Mouse (Mus musculus) myocyte (in vitro differentiated cells): ENCODE data around the gene Ube2f. TPM values are rescaled to one million over a fixed set of nuclear protein-coding genes. Genes with fewer than 3 reads are reported as not detected.

ENCODE experiments used
- H3K27me3 ChIP-seq: one replicate; pipeline ENCODE4 v1.6.1; 2011; ENCODE audit not compliant: control insufficient read depth, insufficient read depth, insufficient read length
- H3K36me3 ChIP-seq: one replicate; pipeline ENCODE4 v1.6.1; 2011; ENCODE audit not compliant: control insufficient read depth, insufficient read depth
- H3K4me2 ChIP-seq: one replicate; pipeline ENCODE4 v1.6.1; 2011; ENCODE audit warnings: low read depth, control low read depth
- H3K4me3 ChIP-seq: one replicate; pipeline ENCODE4 v1.5.1; 2011; ENCODE audit warnings: mild to moderate bottlenecking, control low read depth, moderate library complexity
- H3K79me2 ChIP-seq: one replicate; pipeline ENCODE4 v1.6.1; 2011; ENCODE audit not compliant: control insufficient read depth, insufficient read depth
- H3ac ChIP-seq: one replicate; pipeline ENCODE4 v1.6.1; 2011; ENCODE audit not compliant: control insufficient read depth, insufficient read length
- CEBPB ChIP-seq: IDR thresholded peaks from 2 replicates; pipeline ENCODE4 v1.6.1; 2011; ENCODE audit warnings: mild to moderate bottlenecking, moderate library complexity; ENCODE audit not compliant: poor library complexity, insufficient read depth, severe bottlenecking
- E2F4 ChIP-seq: IDR thresholded peaks from one replicate; pipeline ENCODE4 v1.6.1; 2011; ENCODE audit warnings: mild to moderate bottlenecking, control low read depth, moderate library complexity; ENCODE audit not compliant: insufficient read depth
- MAX ChIP-seq: IDR thresholded peaks from one replicate; pipeline ENCODE4 v1.6.1; 2011; ENCODE audit warnings: low read depth, mild to moderate bottlenecking, control low read depth
- MYOD1 ChIP-seq, 3 experiments: IDR thresholded peaks; one replicate each; pipeline ENCODE4 v1.6.1; 2011; ENCODE audit warnings: control low read depth in 2 of 3, low read depth in 2 of 3, mild to moderate bottlenecking in 2 of 3, moderate library complexity in 1 of 3; ENCODE audit not compliant: insufficient read length in 2 of 3, control insufficient read depth in 1 of 3
- MYOG ChIP-seq, 3 experiments: IDR thresholded peaks; one replicate each; pipeline ENCODE4 v1.6.1; 2011; ENCODE audit warnings: control low read depth in 2 of 3, low read depth in 2 of 3, mild to moderate bottlenecking in 2 of 3; ENCODE audit not compliant: insufficient read length in 2 of 3, control insufficient read depth in 1 of 3, insufficient read depth in 1 of 3
- POLR2A ChIP-seq: IDR thresholded peaks from one replicate; pipeline ENCODE4 v1.6.1; 2011; ENCODE audit warnings: low read depth, mild to moderate bottlenecking, control low read depth, moderate library complexity; ENCODE audit not compliant: insufficient read length
- POLR2AphosphoS2 ChIP-seq: IDR thresholded peaks from one replicate; pipeline ENCODE4 v1.6.1; 2011; ENCODE audit warnings: low read depth, control low read depth; ENCODE audit not compliant: insufficient read length
- REST ChIP-seq: IDR thresholded peaks from one replicate; pipeline ENCODE4 v1.6.1; 2011; ENCODE audit warnings: mild to moderate bottlenecking, control low read depth, moderate library complexity; ENCODE audit not compliant: insufficient read depth, insufficient read length
- SRF ChIP-seq: IDR thresholded peaks from one replicate; pipeline ENCODE4 v1.6.1; 2011; ENCODE audit warnings: low read depth; ENCODE audit not compliant: control insufficient read depth, insufficient read length
- TCF12 ChIP-seq: IDR thresholded peaks from one replicate; pipeline ENCODE4 v1.6.1; 2011; ENCODE audit warnings: mild to moderate bottlenecking, control low read depth; ENCODE audit not compliant: poor library complexity, insufficient read depth, severe bottlenecking
- TCF3 ChIP-seq: IDR thresholded peaks from one replicate; pipeline ENCODE4 v1.6.1; 2011; ENCODE audit warnings: low read depth, control low read depth; ENCODE audit not compliant: insufficient read length
- USF1 ChIP-seq: IDR thresholded peaks from one replicate; pipeline ENCODE4 v1.6.1; 2011; ENCODE audit warnings: low read depth, mild to moderate bottlenecking, control low read depth, moderate library complexity
- polyA plus RNA-seq: library from polyadenylated mRNA; unstranded; fragments of >200 nt; fragmentation: generic; extraction: Trizol; gene quantifications from one replicate; pipeline ENCODE4 v1.2.1, GENCODE M21; 2012; ENCODE audit warnings: missing spikeins

Ube2f gene
- polyA plus RNA-seq, 1 experiment = 70.3 TPM

DNA sequence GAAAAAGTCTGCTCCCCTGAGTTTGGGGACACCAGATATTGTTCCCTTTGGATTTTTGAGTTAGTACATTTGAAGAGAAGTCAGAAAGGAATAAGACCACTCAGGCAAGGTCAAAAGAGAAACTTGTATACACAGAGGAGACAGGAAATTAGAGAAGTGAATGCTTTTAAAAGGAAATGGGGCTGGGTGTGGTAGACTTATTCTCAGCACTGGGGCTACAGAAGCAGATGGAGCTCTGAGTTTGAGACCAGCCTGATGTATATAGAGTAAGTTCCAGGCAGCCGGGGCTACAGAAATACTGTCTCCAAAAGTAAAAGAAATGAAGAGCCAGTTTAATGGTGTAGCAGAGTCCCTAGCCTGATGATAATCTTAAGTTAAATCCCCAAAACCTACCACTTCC, 32.5 kb downstream of the Ube2f start:
- Histone ChIP-seq H3K79me2 (no peaks in the 10 kb centered on the region), H3ac (no peak overlapping the region), H3K4me3 (no peak overlapping the region), H3K36me3 (peaks cover 62% of the 10 kb centered on the region), H3K27me3 (no peaks in the 10 kb centered on the region), H3K4me2 (no peak overlapping the region)
- TF ChIP-seq E2F4 = no peak
- TF ChIP-seq SRF = no peak
- TF ChIP-seq TCF3 = no peak
- TF ChIP-seq MYOG (IDR thresholded peaks at IDR 0.05; ENCODE audit: control insufficient read depth in 1 of 3, insufficient read depth in 1 of 3, insufficient read length in 2 of 3, low read depth in 2 of 3) = no peak
- TF ChIP-seq MAX = no peak
- no peak for TF ChIP-seq TCF12
- TF ChIP-seq MYOD1 (IDR thresholded peaks at IDR 0.05; ENCODE audit: control insufficient read depth in 1 of 3, insufficient read length in 2 of 3, low read depth in 2 of 3) = no peak
- no peak for TF ChIP-seq CEBPB
- TF ChIP-seq REST = no peak
- TF ChIP-seq POLR2AphosphoS2 = no peak
- no peak for TF ChIP-seq USF1
- no peak for TF ChIP-seq POLR2A

DNA sequence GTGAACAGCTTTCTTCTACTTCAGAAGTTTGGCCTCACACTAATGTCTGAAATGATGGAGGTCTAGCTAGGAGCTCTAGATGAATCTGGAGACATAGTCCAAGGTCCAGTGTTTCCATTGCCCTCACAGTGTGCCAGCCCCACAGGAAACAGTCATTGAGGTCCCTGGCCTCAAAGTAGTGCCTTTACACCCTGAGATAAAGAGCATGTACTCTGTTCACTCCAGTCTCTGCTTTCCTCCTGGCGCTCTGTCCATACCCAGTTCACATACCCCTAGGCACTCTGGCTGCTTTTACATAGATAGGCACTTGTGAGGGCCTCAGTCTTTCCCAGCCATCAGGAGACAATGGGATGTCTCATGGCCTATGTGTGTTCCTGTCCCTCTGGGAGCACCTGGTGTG, 39.3 kb downstream of the Ube2f start:
- Histone ChIP-seq H3ac (no peak overlapping the region), H3K4me3 (no peak overlapping the region), H3K4me2 (no peak overlapping the region), H3K27me3 (no peaks in the 10 kb centered on the region), H3K79me2 (no peaks in the 10 kb centered on the region), H3K36me3 (peaks cover 19% of the 10 kb centered on the region)
- TF ChIP-seq CEBPB = no peak
- TF ChIP-seq E2F4 = no peak
- TF ChIP-seq TCF12 = no peak
- TF ChIP-seq POLR2AphosphoS2 = no peak
- TF ChIP-seq MYOD1 (IDR thresholded peaks at IDR 0.05; ENCODE audit: control insufficient read depth in 1 of 3, insufficient read length in 2 of 3, low read depth in 2 of 3) = no peak
- no peak for TF ChIP-seq REST
- no peak for TF ChIP-seq TCF3
- no peak for TF ChIP-seq USF1
- no peak for TF ChIP-seq POLR2A
- TF ChIP-seq MAX = no peak
- TF ChIP-seq SRF = no peak
- TF ChIP-seq MYOG (IDR thresholded peaks at IDR 0.05; ENCODE audit: control insufficient read depth in 1 of 3, insufficient read depth in 1 of 3, insufficient read length in 2 of 3, low read depth in 2 of 3) = no peak

DNA sequence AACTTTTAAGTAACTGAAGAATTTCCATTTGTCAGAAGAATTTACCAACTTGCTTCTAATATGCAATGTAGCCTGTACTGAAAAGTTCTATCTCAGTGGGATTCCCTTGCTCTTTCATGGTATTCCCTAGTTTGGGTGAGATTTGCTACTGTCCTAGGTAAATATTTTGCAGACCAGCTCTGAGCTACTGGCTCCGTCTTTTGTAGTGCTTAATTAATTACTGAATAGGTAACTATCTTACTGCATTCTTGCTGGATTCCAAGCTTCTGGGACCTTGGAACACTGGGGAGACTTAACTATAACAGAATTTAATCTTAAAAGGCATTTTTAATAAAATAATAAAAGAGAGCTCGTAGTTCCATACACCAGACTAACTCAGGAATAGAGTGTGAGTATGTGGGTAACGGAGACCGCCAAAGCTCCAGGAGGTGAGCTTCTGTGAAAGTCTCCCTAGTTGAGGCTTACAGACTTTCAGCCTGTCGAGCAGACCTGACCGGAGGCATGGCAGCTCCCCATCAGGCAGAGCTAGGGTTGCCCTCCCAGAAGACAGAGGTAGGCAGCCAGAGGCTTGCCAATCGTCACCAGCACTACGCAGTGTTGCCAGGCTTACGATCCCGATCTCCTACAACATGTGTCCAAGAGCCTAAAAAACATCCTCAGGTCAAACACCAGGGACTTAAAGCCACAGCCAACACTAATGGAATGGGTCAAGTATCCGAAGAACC, 42.2 kb downstream of the Ube2f start:
- no peak for TF ChIP-seq TCF3
- peaks cover 8% of the 10 kb centered on the region for H3K36me3 ChIP-seq
- H3K27me3 ChIP-seq = no peaks in the 10 kb centered on the region
- no peak overlapping the region for H3ac ChIP-seq
- no peaks in the 10 kb centered on the region for H3K79me2 ChIP-seq
- H3K4me2 ChIP-seq = no peak overlapping the region
- no peak overlapping the region for H3K4me3 ChIP-seq

DNA sequence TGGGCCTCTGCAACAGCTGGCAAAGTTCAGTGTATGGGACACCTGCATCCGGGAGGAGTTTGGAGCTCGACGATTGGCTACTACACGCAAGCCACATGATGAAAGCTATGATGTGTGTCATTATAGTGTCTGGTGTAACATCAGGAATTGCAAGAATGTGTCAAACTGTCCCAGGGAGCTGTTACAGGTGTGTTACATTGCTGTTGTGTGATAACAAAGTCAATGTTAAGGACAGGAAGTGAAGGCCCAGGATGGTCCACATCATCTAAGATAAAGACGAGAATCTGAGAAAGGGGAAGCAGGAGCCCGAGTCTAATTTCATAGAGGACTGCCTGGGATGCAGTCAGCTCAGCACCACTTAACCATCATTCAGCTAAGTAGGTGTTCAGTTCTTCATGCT, 45.4 kb downstream of the Ube2f start:
- Histone ChIP-seq H3K79me2 (no peaks in the 10 kb centered on the region), H3K4me2 (no peak overlapping the region), H3ac (no peak overlapping the region), H3K27me3 (no peaks in the 10 kb centered on the region), H3K36me3 (peaks cover 8% of the 10 kb centered on the region), H3K4me3 (no peak overlapping the region)
- no peak for TF ChIP-seq MYOD1 (IDR thresholded peaks at IDR 0.05; ENCODE audit: control insufficient read depth in 1 of 3, insufficient read length in 2 of 3, low read depth in 2 of 3)
- no peak for TF ChIP-seq CEBPB
- no peak for TF ChIP-seq MAX
- no peak for TF ChIP-seq POLR2A
- no peak for TF ChIP-seq POLR2AphosphoS2
- no peak for TF ChIP-seq SRF
- TF ChIP-seq USF1 = no peak
- no peak for TF ChIP-seq E2F4

DNA sequence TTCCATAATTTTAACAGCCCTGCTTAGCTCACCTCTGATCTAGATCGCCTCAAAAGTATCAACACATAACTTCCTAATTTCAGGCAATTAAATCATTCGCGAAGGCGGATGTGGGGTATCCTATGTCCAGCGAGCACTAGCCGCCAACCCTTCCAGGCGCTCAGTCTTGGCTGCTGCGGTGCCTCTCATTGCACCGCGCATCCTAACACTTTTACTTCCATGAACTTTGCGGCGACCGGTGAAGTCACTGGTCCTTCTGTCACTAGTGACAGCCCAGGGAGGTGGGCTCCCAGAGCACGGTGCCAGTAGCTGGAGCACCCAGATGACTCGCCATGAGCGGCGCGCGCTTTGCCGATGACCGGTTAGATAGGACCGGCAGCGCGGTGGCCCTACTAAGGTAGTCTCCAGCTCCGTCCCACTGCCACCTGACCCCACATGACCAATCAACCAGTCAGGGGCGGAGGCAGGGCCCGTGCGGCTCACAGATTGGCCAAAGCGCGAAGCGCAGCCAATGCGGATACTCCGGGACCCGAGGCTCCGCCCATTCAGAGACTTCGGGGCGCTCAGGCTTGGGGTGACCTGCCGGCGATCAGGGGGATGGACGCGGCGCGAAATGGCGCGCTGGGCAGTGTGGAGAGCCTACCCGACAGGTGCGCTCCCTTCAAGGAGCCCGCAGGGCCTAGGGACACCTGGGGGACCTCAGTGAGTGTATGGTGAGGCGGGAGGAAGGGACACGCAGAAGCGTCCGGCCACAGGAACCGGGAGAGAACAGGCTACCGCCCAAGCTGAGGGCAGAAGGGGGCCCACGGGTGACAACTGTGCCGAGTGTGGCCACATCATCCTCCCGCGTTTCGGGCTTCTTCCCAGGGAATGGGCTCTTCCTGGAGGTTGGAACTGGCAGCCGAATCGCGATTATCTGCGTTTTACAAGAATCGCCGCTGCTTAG, 48.0 kb downstream of the Ube2f start, which contains the start of gene Scly:
Gene Scly (plus strand): TSS at position 540 of the 946 bp plus-strand sequence.
- TF ChIP-seq TCF12 = no peak
- TF ChIP-seq E2F4 = no peak
- TF ChIP-seq REST = no peak
- no peak for TF ChIP-seq CEBPB
- peak in 1 of 3 experiments; percentile 7 for TF ChIP-seq MYOG (IDR thresholded peaks at IDR 0.05; ENCODE audit: control insufficient read depth in 1 of 3, insufficient read depth in 1 of 3, insufficient read length in 2 of 3, low read depth in 2 of 3)
- TF ChIP-seq POLR2A = peak; percentile 77
- TF ChIP-seq MAX = no peak
- TF ChIP-seq TCF3 = no peak
- no peak for TF ChIP-seq SRF
- TF ChIP-seq USF1 = peak; percentile 89
- TF ChIP-seq MYOD1 (IDR thresholded peaks at IDR 0.05; ENCODE audit: control insufficient read depth in 1 of 3, insufficient read length in 2 of 3, low read depth in 2 of 3) = peak in 1 of 3 experiments; percentile 51
- TF ChIP-seq POLR2AphosphoS2 = peak; percentile 86
- H3K79me2 ChIP-seq = no peaks in the 10 kb centered on the region
- peak within 1 kb of the TSS; percentile 87 for H3K4me2 ChIP-seq
- H3K4me3 ChIP-seq = peak within 1 kb of the TSS; percentile 71
- H3ac ChIP-seq = peak within 1 kb of the TSS; percentile 33
- no peaks in the 10 kb centered on the region for H3K27me3 ChIP-seq
- peaks cover 3% of the 10 kb centered on the region for H3K36me3 ChIP-seq
